Mouse (Mus musculus) splenic B cell, adult 2 months (primary cell): ENCODE data around the gene Padi2.

Experiments
- DNase-seq: peaks from one replicate; pipeline ENCODE4 v3.0.0-alpha.2; 2011; ENCODE audit warnings: low read depth, low spot score
- H3K27me3 ChIP-seq: 2 replicates; pipeline ENCODE4 v1.6.1; 2012; ENCODE audit warnings: mild to moderate bottlenecking, low read length, moderate library complexity, mixed read lengths; ENCODE audit not compliant: control insufficient read depth, poor library complexity, insufficient read depth, severe bottlenecking
- H3K36me3 ChIP-seq: 2 replicates; pipeline ENCODE4 v1.6.1; 2012; ENCODE audit warnings: mild to moderate bottlenecking, low read length, moderate library complexity, mixed read lengths; ENCODE audit not compliant: control insufficient read depth, poor library complexity, insufficient read depth, severe bottlenecking

The Padi2 gene

DNA sequence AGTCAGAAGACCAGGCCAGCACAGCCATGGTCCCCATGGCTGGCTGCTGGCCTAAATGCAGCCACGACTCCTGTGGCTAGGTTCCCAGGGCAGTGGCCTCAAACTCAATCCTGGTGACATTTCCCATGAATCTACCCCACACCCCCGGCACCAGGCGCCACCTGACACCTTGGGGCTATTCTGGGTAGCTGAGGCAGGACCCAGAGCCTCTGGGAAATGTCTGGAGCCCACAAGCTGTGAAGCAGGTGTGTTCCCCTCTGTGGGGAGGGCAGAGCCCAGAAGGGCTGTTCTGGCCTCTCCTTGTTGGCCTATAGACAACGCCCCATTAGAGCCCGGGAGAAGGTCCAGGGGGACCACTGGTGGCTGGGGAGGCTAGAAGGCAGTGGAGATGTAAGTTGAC, 16.4 kb downstream of the Padi2 start:
- no peak for DNase-seq
- Histone ChIP-seq H3K36me3 (no peaks in the 10 kb centered on the region), H3K27me3 (no peaks in the 10 kb centered on the region)

DNA sequence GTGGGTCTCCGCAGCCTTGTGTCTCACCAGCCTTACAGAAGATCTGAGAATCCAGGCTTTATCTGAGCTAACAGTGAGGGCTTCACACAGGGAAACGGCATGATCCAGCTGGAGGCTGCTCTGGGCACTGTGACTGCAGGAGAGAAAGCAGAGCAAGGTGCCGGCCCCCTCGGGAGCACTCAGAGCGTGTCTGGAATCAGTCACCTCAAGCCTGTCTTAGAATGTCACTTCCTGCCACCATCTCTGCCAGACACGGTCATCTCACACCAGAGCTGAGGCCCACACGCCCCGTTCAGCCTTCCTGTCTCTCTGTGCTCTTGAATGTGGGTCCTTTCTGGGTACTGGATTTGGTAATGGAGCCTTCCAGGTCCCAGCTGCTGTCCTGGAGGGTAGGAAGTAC, 19.5 kb downstream of the Padi2 start:
- no peak for DNase-seq
- H3K36me3 ChIP-seq = no peaks in the 10 kb centered on the region
- no peaks in the 10 kb centered on the region for H3K27me3 ChIP-seq

DNA sequence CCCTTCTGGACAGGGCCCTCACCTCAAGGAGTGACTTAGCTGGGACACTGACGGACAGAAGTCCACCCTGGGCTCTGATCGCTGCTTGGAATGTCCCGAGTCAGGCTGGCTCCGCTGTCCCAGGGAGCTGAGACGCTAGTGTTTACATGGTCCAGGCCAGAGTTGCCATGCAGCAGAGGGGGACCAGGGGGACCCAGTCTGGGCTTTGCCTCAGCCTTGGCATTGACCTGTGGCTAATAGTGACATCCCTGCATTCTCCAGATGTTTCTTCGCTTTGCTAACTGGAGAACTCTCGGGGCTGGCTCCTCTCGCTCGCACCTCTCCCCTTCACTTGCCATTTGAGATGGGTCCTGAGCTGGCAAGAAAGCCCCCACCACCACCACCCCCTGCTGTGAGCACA, 22.2 kb downstream of the Padi2 start:
- no peaks in the 10 kb centered on the region for H3K36me3 ChIP-seq
- no peaks in the 10 kb centered on the region for H3K27me3 ChIP-seq
- DNase-seq = no peak

DNA sequence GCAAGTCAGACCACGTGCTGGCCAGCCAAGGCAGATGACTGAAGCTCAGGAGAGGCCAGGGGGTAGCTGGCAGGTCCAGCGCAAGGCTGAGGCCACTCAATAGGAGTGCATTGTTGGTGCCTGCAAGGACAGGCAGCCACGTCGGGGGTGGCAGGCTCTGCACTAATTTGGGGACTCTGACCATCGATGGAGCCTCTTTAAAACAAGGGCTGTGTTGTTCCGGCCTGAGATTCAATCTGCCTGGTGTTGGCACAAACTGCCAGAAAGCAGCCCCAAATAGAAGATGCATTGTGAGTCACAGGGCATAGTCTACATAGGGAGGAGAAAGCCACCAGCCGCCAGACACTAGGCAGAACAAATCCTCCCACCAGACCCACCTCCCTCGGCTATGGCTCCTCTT, 23.6 kb downstream of the Padi2 start:
- Histone ChIP-seq H3K36me3 (no peaks in the 10 kb centered on the region), H3K27me3 (no peaks in the 10 kb centered on the region)
- DNase-seq = no peak

DNA sequence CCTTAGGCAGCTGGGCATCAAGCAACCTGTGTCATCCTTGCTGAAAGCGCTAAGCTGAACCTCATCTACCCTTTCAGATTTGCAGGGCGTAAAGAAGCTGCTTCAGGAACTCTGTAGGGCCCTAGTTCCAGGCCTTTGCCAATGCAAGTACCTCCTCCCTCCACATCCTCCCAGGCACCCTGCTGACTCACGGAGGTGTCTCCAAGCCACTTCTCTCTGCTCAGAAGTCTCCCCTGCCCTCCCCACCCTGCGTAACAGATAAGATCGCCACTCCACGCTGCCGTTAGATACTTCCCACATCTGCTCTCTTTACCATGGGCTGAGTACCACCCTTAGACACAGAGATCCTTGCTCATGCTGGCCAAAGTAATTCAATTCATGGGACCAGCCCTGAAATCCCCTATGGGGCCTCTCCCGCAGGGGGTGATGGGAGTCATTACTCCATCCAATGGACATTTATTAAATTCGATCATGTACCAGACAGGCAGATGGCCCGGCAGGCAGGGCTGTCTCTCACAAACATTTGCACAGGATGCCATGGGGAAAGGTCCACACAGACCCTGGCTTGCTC, 24.8 kb downstream of the Padi2 start:
- no peaks in the 10 kb centered on the region for H3K36me3 ChIP-seq
- DNase-seq = no peak
- H3K27me3 ChIP-seq = no peaks in the 10 kb centered on the region

GRCm38 (mm10) chr4:140935643-140936042, 29.5 kb downstream of the Padi2 start:
- DNase-seq = no peak
- Histone ChIP-seq H3K27me3 (no peaks in the 10 kb centered on the region), H3K36me3 (no peaks in the 10 kb centered on the region)

GRCm38 (mm10) chr4:140944356-140944755, 38.2 kb downstream of the Padi2 start:
- no peaks in the 10 kb centered on the region for H3K27me3 ChIP-seq
- no peaks in the 10 kb centered on the region for H3K36me3 ChIP-seq
- DNase-seq = peak; percentile 81

DNA sequence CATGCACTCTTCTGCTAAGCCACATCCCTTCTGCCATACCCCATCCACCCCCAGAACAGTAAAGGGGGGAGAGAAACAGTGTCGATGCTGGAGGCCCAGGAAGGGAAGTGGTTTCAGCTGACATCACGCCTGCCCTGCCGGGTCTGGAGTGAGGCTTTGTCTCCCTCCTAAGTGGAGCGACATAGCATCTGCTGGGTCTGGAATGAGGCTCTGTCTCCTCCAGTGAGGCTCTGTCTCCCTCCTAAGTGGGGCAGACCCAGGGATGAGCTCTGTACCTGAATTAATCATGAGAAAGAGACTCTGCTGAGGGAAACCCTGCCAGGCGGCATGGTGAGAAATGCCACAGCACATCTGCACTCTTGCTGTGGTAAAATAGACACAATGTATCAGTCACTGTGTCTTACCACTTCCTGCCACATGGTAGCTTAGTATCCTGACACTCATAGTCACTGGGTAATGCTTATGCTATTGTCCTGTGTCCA, 38.9 kb downstream of the Padi2 start:
- DNase-seq = peak; percentile 62
- no peaks in the 10 kb centered on the region for H3K27me3 ChIP-seq
- no peaks in the 10 kb centered on the region for H3K36me3 ChIP-seq

GRCm38 (mm10) chr4:140945571-140945970, 39.4 kb downstream of the Padi2 start:
- no peaks in the 10 kb centered on the region for H3K27me3 ChIP-seq
- no peak for DNase-seq
- H3K36me3 ChIP-seq = no peaks in the 10 kb centered on the region

DNA sequence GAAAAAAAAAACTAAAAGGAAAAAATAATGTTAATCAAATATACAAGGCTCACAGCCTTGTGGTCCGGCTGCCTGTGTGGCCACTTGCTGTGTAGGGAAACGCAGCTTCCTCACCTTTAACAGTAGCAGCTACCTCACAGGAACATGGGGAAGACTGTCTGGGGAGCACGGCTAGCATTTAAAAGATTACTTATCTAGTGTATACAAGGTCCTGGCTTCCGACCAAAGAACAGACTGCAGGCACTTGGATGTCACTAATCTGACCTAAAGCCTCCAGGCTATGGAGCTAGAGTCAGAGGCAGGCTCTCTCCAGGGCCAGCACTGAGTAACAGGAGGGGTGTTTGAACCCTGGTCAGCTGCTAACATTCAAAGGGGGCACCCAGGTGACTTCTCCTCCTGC, 39.9 kb downstream of the Padi2 start:
- DNase-seq = no peak
- H3K27me3 ChIP-seq = no peaks in the 10 kb centered on the region
- H3K36me3 ChIP-seq = no peaks in the 10 kb centered on the region

- DNase-seq = no peak
- no peaks in the 10 kb centered on the region for H3K36me3 ChIP-seq
- H3K27me3 ChIP-seq = no peaks in the 10 kb centered on the region
Measured at GRCm38 (mm10) chr4:140946580-140947205, 40.5 kb downstream of the Padi2 start.

DNA sequence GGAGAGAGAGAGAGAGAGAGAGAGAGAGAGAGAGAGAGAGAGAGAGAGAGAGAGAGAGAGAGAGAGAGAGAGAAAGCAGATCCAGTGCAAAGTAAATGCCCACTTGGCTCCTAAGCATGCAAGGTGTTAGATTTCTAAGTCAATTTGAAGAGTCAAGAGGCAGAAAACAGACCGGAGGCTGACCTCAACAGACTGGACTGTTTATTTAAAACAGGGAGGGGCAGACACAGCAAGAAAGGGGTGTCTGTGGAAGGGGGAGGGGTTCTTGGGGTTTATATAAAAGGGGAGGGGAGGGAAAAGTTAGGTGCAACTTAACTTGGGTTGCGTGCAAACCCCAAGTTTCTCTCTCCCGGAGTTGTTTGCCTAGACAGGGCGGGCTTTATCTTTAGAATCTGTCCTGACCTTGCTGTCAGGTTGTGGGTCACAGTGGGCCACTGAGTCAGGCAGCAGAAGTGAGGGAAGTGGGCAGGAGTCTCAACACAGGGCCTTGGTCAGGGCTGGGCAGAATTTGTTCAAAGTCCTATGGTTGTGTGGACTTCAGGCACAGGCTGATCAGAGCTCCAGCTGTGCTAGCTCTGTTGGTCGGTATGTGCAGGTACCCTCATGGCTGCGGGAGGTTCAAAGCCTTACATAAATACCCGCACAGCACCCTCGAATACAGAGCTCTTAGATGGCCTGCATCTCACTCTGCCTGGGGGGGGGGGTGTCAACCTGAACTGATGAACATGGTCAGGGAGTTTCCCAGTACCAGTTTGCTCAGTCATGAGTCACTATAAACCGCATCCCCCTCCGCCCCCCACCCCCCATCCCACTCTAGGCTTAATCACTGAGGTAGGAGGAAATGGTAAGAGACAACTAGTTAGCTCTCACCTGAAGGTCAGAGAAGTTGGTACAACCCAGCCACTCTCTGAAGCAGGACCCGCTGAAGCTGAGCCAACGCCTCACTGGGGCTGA, 41.6 kb downstream of the Padi2 start:
- DNase-seq = peak; percentile 67
- no peaks in the 10 kb centered on the region for H3K36me3 ChIP-seq
- H3K27me3 ChIP-seq = no peaks in the 10 kb centered on the region

DNA sequence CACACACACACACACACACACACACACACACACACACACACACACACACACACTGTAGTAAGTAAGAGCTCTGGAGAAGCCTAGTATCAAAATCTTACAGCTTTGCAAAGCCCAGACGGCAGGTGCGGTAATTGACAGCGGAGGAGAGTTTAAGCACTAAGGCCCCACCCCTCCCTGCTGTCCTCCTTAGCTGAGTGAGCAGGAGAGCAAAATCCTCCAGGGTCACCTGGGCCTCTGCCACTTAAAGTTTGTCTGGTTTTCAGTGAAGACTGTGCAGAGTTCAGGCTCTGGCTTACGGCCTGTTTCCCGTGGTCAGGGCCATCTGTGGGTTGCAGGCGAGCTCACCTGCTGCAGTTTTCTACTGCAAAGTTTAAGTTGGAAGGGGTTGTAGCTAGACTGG, 42.3 kb downstream of the Padi2 start:
- H3K27me3 ChIP-seq = no peaks in the 10 kb centered on the region
- DNase-seq = no peak

DNA sequence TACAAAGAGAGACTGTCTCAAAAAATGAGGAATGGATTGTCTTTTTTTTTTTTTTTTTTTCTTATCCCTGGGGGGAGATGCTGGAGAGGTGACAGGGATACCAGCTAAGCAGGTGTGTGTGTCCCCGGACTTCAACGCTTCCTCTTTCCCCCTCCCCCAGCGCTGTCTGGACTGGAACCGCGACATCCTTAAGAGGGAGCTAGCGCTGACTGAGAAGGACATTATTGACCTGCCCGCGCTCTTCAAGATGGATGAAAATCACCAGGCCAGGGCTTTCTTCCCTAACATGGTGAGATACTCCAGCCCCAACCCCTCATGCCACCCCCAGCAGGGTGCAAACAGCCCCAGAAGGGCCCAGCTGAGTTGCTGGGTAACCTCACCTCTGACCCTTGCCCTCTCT, 42.9 kb downstream of the Padi2 start:
- peak; percentile 49 for DNase-seq
- no peaks in the 10 kb centered on the region for H3K27me3 ChIP-seq
- H3K36me3 ChIP-seq = no peaks in the 10 kb centered on the region

More for the DNA sequence above, 42.3 kb downstream of the Padi2 start:
- H3K36me3 ChIP-seq = no peaks in the 10 kb centered on the region

DNA sequence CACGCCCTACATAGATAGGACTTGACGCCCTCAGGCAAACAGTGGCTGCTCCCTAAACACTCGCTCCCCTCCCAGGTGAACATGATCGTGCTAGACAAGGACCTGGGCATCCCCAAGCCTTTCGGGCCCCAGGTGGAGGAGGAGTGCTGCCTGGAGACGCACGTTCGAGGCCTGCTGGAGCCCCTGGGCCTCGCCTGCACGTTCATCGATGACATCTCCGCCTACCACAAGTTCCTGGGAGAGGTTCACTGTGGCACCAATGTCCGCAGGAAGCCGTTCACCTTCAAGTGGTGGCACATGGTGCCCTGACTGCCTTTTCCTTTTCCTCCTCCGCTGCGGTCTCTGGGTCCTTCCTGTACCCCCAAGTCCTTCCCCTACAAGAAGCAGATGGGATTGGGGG, 43.5 kb downstream of the Padi2 start:
- H3K27me3 ChIP-seq = no peaks in the 10 kb centered on the region
- no peaks in the 10 kb centered on the region for H3K36me3 ChIP-seq
- no peak for DNase-seq
